Mouse (Mus musculus) kidney, postnatal 10 days (tissue): ENCODE data around the gene Sipa1l2.
"Not testable (repeated sequence)": the region's sequence is repeated elsewhere in the genome, so short reads cannot be mapped to it uniquely, and the experiment has no call there.

Source experiments
- DNase-seq: peaks from one replicate; pipeline ENCODE4 v3.0.0; 2021; ENCODE audit warnings: mixed read lengths

Gene Sipa1l2

GRCm38 (mm10) chr8:125447543-125447942 lies 122.1 kb downstream of the Sipa1l2 start:
- DNase-seq = no peak

GRCm38 (mm10) chr8:125446236-125446635 lies 123.4 kb downstream of the Sipa1l2 start:
- DNase-seq = no peak

- peak; percentile 70 for DNase-seq
Observed at GRCm38 (mm10) chr8:125445225-125445609, 124.4 kb downstream of the Sipa1l2 start.

- no peak for DNase-seq
Observed at GRCm38 (mm10) chr8:125444457-125445224, 125.0 kb downstream of the Sipa1l2 start.

- DNase-seq = no peak
Observed at GRCm38 (mm10) chr8:125435320-125436100, 134.1 kb downstream of the Sipa1l2 start.

GRCm38 (mm10) chr8:125434151-125434550 lies 135.5 kb downstream of the Sipa1l2 start:
- no peak for DNase-seq

GRCm38 (mm10) chr8:125431321-125431720 lies 138.3 kb downstream of the Sipa1l2 start:
- no peak for DNase-seq

- no peak for DNase-seq
Observed at GRCm38 (mm10) chr8:125430796-125431195, 138.8 kb downstream of the Sipa1l2 start.

GRCm38 (mm10) chr8:125428979-125429690 lies 140.5 kb downstream of the Sipa1l2 start:
- DNase-seq = no peak

GRCm38 (mm10) chr8:125423861-125424260 lies 145.7 kb downstream of the Sipa1l2 start:
- DNase-seq = no peak

- no peak for DNase-seq
Observed at GRCm38 (mm10) chr8:125419202-125419830, 150.3 kb downstream of the Sipa1l2 start.

- no peak for DNase-seq
Observed at GRCm38 (mm10) chr8:125416146-125416545, 153.5 kb downstream of the Sipa1l2 start.

GRCm38 (mm10) chr8:125414651-125415050 lies 155.0 kb downstream of the Sipa1l2 start:
- peak; percentile 32 for DNase-seq

GRCm38 (mm10) chr8:125413001-125413909 lies 156.4 kb downstream of the Sipa1l2 start:
- DNase-seq = no peak

- no peak for DNase-seq
Observed at GRCm38 (mm10) chr8:125410646-125411045, 159.0 kb downstream of the Sipa1l2 start.

- no peak for DNase-seq
Observed at GRCm38 (mm10) chr8:125407672-125408071, 161.9 kb downstream of the Sipa1l2 start.

GRCm38 (mm10) chr8:125406453-125406852 lies 163.2 kb downstream of the Sipa1l2 start:
- DNase-seq = no peak

- DNase-seq = no peak
Observed at GRCm38 (mm10) chr8:125401350-125401749, 168.3 kb downstream of the Sipa1l2 start.

- no peak for DNase-seq
Observed at GRCm38 (mm10) chr8:125397981-125398380, 171.6 kb downstream of the Sipa1l2 start.

- DNase-seq = not testable (repeated sequence)
Observed at GRCm38 (mm10) chr8:125395682-125396081, 173.9 kb downstream of the Sipa1l2 start.

GRCm38 (mm10) chr8:125395032-125395431 lies 174.6 kb downstream of the Sipa1l2 start:
- DNase-seq = no peak

GRCm38 (mm10) chr8:125391685-125392084 lies 177.9 kb downstream of the Sipa1l2 start:
- DNase-seq = no peak
